Mouse (Mus musculus) lung, adult 2 months (tissue): ENCODE results near the gene Sys1.

Experiments
- CTCF ChIP-seq: fragments of 200-500 bp; IDR thresholded peaks from 2 replicates; pipeline ENCODE4 v1.5.1; 2011; ENCODE audit warnings: mild to moderate bottlenecking, low read length, control low read depth; ENCODE audit not compliant: insufficient read depth
- POLR2A ChIP-seq: fragments of 200-500 bp; IDR thresholded peaks from 2 replicates; pipeline ENCODE4 v1.6.1; 2011; ENCODE audit warnings: low read depth, mild to moderate bottlenecking, control low read depth, low read length, borderline replicate concordance; ENCODE audit errors: extremely low read depth

- TF ChIP-seq CTCF = no peak
- TF ChIP-seq POLR2A = no peak
Measured at GRCm38 (mm10) chr2:164429881-164430615, 26.7 kb upstream of the Sys1 start.
